Mouse (Mus musculus): ENCODE measurements at regions not wholly inside any gene's neighbourhood (a gene's known extent, or its start where the extent isn't known, plus 50 kb on each side); places are given as distances from the start of the nearest gene placed in this dataset.

- TF ChIP-seq POLR2A (IDR thresholded peaks at IDR 0.05; ENCODE audit: borderline replicate concordance, low read depth, low read length) (no peak), CTCF (IDR thresholded peaks at IDR 0.05; ENCODE audit: low read depth, low read length) (no peak)
Observed at GRCm38 (mm10) chr6:4445906-4446305, 58.7 kb upstream of the Col1a2 start.
